Mouse (Mus musculus) gastrocnemius, postnatal 10 days (tissue): Measurements from ENCODE around the gene Pus3. TPM values are rescaled to one million over a fixed set of nuclear protein-coding genes. Genes with fewer than 3 reads are reported as not detected.
"Not testable (repeated sequence)": the region's sequence is repeated elsewhere in the genome, so short reads cannot be mapped to it uniquely, and the experiment has no call there.

Source experiments
- DNase-seq: peaks from one replicate; pipeline ENCODE4 v3.0.0; 2021; ENCODE audit warnings: mixed read lengths
- total RNA-seq, 2 experiments: library from RNA; stranded (reverse); gene quantifications; 2 replicates each; pipeline ENCODE4 v1.2.3; 2021

Pus3 gene
- total RNA-seq, 2 experiments from 2014 or later = 10.6 to 11.9 TPM

DNA sequence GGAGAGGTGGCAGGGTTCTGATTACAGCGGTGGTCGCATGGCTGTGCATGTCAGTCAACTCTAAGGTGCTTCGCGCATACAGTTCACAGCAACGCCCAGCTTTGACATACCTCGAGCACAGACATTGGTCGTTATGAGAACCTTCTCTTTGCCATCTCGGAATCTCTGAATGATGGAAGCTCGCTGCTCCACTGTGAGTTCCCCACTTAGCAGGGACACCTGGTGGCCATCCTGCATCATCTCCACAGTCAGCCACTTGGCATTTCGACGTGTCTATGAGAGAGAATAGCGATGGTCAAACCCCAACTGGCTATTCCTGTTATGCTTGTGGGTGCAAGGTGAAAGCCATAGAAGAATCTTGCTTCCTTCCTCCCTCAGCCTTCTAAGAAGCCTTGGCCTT, 12.7 kb upstream of the Pus3 start:
- DNase-seq = no peak

DNA sequence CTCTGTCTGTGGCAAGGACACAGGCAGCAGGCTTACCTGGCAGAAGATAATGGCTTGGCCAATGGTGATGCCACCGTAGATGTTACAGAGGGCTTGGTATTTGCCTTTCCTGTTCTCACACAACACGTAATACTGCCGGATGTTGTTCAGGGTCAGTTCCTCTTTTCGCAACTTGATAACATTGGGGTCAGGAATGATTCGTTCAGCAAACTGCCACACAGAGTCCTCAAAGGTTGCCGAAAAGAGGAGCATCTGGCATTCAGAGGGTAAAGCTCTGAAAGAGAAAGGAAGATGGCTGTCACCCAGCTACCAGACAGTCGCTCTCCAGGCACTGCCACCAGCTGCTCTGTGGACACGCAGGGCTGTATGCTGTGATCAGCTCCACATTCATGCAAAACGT, 11.7 kb upstream of the Pus3 start:
- DNase-seq = no peak

DNA sequence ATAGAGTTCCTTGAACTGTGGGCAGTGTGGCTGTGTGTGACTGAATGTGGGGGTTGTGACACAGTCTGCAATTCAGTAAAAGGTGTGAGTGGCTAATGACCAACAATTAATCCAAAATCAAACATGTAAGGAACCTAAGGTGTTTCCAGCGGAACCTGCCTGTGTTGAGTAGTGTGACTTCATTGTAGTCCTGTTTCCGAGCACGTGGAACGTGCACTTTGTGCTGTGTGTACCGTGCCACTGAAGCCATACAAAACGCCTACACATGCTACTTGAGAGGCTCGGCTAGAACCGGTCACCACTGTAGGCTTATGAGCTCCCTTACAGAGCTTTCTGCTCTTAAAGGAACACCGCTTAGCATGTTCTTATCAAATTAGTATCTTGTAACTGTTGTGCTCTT, 9.9 kb upstream of the Pus3 start:
- no peak for DNase-seq

DNA sequence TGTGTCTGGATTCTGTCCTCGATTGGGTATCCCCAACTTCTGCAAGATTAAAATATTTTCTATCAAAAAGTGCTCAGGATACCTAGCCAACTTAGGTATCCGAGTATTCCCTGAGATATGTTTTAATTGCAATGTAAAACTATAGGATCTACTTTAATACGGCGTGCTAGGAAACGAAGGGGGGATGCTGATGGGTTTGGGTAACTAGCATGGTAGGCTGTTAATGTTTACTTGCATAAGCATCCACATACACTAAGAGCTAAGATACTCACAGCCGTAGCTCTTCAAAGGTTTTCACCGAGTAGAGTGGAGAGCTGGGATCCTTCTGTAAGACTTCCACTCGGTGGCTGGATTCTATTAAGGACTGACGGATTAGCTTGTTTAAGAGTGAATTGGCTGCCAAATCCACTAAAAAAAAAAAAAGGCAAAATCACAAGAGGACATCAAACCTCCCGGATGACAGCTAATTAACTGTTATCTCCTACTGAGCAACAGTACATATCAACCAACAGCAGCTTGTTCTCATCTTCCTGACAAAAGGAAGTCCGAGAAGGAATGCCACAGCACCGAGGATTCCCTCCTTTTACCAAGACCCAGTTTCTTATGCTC, 1.8 kb upstream of the Pus3 start:
- DNase-seq = no peak

DNA sequence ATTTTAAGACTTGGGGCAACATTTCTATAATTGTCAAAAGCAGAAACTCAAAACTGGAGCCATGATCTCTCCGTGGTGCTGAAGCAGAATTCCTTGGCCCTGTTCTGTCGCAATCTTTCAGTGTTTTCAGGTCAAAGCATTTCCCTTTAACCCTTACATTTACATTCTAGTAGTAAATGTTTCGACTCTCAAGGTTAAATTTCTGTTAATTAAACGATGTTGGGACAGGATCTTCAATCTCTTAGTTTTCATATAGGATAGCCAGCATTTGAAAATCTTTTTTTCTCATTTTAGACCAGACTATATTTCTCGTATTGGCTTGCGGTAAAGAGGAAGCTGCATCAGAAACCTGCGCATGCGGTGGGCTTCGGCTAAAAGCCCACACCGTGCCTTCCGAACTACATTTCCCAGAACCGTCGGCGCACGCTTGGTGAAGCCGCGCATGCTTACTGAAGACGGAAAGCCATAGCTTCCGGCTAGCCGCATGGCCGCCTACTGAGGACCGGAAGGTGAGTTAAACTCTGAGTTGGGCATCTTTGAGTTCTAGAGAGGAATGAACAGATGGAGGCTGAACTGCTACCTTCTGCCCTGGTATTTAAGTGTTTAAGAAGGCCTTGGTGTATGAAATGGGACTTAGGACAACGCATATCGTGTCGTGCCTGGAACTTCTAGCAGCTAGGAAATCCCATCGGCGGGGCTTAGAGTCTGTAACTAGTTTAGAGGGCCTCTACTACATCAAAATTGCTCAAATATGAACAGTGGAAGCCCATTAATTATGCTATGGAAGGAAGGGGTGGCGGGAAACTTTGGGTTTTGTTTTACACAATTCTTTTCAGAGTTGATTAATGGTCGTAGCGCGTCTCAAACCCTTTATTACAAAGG, 855 bp downstream of the Pus3 start:
- peak; percentile 70 for DNase-seq

DNA sequence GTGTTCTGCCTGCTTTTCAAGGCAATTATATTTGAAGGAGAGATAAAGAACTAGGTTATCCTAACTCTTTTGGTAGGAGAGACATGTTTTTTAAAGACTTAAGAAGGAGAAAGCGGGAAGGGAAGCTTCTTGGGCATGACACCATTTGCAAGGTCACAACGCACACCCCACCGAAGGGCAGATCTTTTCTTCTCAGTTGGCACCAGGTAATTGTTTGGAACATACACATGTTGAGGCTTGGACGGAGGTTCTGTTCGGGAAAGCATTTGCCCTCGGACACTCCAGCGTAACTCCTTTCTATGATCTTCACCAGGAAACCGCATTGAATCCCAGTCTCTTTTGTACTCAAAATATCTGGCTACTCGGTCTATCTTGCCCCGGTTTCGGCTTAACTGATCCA, 2.7 kb downstream of the Pus3 start:
- DNase-seq = no peak

DNA sequence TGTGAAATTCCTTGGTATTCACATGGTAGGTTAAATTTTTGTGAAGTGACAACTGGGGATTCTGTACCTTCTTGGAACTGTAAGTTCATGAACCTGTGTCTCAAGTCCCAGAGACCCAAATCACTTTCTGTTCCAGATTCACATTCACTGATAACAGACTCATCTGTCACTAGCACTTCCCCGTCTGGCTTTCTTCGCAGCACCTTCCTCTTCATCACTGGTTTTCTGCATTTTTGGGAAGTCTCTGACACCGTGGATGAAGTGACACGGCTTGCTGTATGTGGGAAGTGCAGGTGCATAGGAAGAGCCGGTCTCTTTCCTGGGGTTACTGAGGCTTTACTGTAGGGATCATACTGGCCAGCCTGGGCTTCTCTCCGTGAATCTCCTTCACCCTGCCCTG, 3.2 kb downstream of the Pus3 start:
- no peak for DNase-seq

DNA sequence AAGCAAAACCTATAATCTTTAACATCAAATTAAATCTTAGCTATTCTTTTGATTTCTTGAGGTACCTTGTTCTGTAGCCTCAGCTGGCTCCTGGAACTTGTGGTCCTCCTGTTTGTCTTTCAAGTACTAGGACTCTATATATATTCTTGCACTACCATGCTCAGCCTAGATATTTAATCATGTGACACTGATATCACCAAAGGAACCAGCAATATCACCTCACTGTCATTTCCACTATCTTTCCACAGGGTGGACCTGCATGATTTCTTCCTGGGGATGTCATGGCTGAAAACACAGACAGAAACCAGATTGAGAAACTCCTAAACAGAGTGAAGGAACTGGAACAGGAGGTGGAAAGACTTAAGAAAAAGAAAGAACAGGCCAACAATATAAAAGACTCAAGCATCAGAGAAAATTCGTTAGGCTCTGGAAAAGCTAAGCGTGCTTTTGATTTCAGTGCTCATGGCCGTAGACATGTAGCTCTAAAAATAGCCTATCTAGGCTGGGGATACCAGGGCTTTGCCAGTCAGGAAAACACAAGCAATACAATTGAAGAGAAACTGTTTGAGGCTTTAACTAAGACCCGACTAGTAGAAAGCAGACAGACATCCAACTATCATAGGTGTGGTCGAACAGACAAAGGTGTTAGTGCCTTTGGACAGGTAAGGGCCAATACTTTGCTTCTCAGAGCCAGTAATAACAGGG, 6.3 kb downstream of the Pus3 start:
- no peak for DNase-seq

DNA sequence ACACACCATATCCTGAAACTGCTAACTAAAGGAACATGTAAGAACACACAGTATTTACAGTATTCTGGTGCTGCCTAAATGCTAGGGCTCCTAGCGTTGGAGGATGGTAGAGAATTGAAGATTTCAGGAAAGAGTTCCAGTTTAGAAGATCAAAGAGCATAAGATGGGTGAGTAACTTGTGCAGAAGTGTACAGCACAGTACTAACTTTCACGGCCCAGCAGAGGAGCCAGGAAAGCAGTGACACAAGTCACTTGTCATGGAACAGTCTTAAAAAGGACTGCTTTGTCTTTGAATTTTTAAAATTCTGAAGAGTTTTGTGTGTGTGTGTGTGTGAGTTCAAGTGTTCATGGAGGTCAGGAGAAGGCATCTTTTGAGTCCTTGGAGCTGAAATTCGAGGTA, 9.6 kb downstream of the Pus3 start:
- DNase-seq = no peak

DNA sequence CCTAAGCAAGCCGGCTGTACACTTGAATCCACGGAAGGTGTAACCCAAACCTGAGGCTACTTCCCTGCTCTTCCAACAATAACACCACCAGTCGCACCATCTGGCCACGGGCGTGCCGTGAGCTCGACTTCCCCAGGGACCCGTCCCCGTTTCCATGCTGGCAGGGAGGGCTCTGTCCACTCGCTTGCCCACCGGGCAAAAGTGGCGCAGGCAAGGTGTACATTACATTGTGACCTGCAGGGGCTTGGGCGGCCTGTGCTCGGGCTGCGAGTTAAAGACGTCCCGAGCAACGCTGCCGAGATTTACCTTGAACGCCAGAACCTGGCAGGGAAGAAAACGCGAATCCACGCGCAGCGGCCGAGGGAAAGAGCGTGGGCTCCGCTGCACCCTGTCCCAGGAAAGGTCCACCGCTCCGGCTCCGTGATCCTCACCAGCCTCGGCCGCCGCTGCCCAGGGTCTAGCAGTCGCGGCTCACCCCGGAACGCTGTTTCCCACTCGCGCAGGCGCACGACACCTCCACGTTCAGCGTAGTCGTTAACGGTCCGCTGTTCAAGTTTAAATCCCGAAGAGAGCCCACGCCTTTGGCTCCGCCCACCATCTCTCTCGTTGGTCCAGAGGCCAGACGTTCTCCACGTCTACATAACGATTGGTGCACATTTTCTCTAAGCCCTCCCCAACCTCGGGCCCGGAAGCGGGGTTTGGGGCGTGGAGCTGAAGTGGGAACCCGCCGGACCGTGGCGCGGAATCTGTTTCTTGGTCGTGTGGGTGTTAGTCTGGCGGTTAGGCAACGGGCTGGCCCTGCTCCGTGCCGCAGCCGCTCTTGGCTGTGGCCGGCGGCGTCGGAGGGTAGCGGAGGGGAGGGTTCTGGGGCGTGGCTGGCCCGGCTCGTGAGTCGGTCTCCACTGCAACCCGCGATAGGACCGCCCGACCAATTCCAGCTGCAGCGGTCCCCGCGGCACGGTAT, 11.5 kb downstream of the Pus3 start, which contains the start of the genes Pate2 and Hyls1:
Gene Pate2, plus strand, starts transcription at position 714 of the 964 bp plus-strand sequence.
Gene Hyls1, minus strand, starts transcription at position 828 of the 964 bp plus-strand sequence.
- peak; percentile 86 for DNase-seq

DNA sequence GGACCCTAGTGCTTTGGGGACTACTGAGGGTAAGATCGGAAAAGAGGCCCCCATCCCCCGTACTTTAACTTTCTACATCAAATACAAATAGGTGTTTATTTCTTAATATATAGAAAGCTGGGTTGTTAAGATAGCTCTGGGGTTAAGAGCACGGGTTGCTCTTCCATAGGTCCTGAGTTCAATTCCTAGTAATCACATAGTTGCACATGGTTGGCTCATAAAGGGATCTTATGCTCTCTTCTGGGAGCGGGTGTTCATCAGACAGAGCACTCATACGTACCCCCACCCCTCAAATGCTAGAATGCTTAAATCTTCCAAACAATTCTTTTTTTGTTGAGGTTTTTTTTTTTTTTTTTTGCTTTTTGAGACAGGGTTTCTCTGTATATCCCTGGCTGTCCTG, 12.3 kb downstream of the Pus3 start:
- DNase-seq = no peak

DNA sequence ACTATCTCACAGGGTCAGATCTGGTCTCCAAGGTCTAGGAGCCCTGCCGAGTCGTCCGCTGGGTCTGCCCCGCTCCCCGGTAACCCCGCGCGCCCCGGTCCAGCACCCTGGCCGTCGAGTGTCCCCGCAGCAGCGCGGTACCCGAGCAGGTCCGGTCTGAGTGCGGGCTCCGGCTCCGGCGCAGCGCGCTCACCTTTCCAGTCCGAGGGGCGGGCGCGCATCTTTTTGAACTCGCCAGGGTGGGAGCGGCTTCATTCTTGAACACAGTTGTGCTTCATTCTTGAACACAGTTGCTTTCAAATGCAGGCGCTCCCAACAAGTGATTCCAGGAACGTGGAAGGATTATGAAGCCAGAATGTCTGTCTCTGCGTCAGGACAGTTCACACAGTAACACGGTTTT, 16.0 kb downstream of the Pus3 start:
- peak; percentile 8 for DNase-seq

DNA sequence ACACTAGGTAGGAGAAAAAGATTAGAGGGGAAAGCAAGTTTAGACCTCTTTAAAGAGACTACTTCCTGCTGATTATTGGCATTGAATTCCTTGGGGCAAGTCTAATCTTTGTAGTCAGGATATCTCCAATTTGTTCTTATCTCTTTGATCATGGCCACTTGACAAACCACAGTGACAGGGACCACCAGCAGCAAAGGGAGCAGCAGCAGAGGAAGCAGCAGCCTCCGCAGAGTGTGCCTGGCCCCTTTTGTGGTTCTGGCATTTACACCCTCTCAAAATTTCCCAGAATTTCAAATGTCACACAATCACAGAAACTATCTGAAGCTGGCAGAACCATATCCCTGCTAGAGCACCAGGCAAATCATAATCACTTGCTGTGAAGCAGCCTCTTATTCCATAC, 29.3 kb downstream of the Pus3 start:
- DNase-seq = no peak

DNA sequence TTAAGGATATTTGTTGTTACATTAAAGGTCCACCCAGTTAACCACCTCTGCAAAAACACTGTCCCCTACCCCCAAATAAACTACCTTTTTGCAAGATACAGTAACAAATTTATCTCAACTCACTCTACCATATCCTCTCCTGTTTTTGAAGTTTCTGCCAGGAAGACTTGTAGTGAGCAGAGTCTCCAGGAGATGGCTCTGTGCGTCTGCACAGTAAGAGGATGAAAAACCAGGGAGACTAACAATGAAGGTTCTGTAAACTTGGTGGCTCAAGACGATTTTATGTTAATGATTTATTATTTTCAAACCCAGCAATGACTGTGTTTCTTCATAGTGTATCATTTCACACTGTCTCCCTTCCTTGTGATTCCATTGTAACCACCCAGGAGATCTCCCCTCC, 34.5 kb downstream of the Pus3 start:
- DNase-seq = no peak

DNA sequence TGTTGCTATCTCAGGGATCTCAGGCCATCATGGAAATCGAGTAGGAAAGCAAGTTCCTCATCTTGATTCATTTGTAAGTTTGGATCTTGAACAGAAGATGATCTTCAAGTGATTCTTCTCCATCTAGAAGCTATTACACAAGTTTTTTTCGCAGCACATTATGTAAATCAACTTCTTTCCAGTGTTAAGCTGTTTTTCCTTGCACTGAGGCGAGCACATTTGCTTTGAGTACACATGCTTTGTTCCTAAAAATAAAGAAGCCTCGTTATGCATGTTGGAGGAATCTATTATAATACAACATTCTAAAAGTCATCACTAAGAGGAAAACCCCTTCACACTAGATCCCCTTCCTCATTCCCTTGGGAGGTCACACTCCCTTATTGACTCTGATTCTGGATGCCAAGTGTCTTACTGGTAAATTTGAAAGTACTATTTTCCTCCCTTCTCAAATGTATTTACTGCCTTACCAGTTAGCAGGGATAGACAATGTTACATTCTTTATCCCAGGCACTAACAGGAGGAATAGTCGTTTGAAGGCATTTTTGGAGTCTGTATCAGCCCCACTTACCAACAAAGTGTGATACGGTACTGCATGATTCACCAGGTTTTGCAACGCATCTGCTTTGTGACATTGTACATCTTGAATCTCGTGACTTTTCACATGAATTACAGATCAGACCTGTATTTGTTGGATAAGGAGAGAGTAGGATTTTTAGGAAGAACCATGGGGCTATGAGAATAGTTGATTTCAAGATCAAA, 49.4 kb downstream of the Pus3 start:
- DNase-seq = no peak

DNA sequence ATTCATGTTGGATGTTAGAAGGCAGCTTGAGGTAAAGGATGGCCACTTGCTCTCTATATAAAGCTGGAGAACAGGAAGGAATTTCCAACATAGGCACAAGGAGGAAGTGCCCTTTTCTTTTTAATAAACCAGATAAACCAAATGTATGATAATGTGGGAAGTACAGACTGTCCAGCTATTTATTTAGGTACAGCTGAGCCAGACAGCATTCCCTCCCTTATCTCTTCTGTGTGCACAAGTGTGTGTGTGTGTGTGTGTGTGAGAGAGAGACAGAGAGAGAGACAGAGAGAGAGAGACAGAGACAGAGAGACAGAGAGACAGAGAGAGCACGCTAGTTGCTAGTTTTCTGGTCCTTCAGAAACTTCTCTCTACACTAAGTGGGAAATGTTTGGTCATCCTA, 53.4 kb downstream of the Pus3 start, which contains the start of gene Pate4:
Gene Pate4, minus strand, starts transcription at position 101 of the 400 bp plus-strand sequence.
- no peak for DNase-seq

DNA sequence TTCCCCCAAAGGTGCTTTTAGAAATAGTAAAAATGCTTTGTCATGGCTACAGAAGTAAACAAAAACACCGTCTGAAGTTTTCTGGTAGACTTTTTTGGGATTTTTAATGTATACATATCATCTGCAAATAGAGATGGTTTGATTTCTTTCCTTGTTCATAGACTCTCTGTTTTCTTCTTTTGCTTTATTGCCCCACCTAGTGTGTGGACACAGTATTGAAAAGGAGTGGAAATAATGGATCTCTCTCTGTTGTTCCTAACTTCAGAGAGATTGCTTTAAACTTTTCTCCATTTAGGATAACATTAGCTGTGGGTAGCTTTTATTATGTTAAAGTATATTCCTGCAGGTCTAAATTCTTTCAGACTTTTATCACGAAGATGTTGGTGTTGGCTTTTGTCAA, 55.6 kb downstream of the Pus3 start:
- DNase-seq = no peak

DNA sequence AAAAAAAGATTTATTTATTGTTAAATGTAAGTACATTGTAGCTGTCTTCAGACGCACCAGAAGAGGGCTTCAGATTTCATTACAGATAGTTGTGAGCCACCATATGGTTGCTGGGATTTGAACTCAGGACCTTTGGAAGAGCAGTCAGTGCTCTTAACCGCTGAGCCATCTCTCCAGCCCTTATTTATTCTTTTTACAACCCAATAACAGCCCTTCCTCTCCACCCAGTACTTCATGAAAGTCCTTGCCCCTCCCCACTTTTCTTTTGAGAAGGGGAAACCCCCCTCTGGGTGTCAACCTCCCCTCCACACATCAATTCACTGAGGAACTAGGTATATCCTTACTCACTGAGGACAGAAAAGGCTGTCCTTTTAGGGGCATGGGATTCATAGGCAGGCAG, 58.4 kb downstream of the Pus3 start:
- not testable (repeated sequence) for DNase-seq
